Mouse (Mus musculus) MEL (cell line): ENCODE measurements around the gene Grin2b. TPM values are rescaled to one million over a fixed set of nuclear protein-coding genes. Genes with fewer than 3 reads are reported as not detected.
"Not testable (repeated sequence)": the region's sequence is repeated elsewhere in the genome, so short reads cannot be mapped to it uniquely, and the experiment has no call there.

Experiments used
- DNase-seq: peaks from one replicate; pipeline ENCODE4 v3.0.0; 2011; ENCODE audit warnings: low read depth, low spot score
- H3K27ac ChIP-seq: 2 replicates; pipeline ENCODE4 v1.5.1; 2012; ENCODE audit warnings: low read depth, mild to moderate bottlenecking, control low read depth, low read length, moderate library complexity; ENCODE audit not compliant: control insufficient read depth
- H3K27me3 ChIP-seq, 2 experiments: fragments of 150-350 bp in 1 of 2; sonication (generic) in 1 of 2; 2 replicates each; pipeline ENCODE4 v1.6.1; 2012; ENCODE audit warnings: low read length in 2 of 2, mild to moderate bottlenecking in 2 of 2, improper control_type of control experiment in 1 of 2, moderate library complexity in 1 of 2; ENCODE audit not compliant: insufficient read depth in 2 of 2, control insufficient read depth in 1 of 2
- H3K36me3 ChIP-seq, 2 experiments: 2 replicates each; pipeline ENCODE4 v1.6.1; 2012 to 2014; ENCODE audit warnings: low read length in 2 of 2, improper control_type of control experiment in 1 of 2, inconsistent platforms in 1 of 2, mild to moderate bottlenecking in 1 of 2; ENCODE audit not compliant: insufficient read depth in 2 of 2, control insufficient read depth in 1 of 2
- H3K4me1 ChIP-seq, 2 experiments: fragments of 150-350 bp in 1 of 2; sonication (generic) in 1 of 2; 2 replicates each; pipeline ENCODE4 v1.6.1; 2012; ENCODE audit warnings: low read length in 2 of 2, improper control_type of control experiment in 1 of 2, mild to moderate bottlenecking in 1 of 2; ENCODE audit not compliant: insufficient read depth in 2 of 2, control insufficient read depth in 1 of 2
- H3K4me3 ChIP-seq, 2 experiments: fragments of 150-350 bp in 1 of 2; sonication (generic) in 1 of 2; 2 replicates each; pipeline ENCODE4 v1.5.1; 2012; ENCODE audit warnings: low read depth in 2 of 2, low read length in 2 of 2, mild to moderate bottlenecking in 2 of 2, moderate library complexity in 2 of 2, control low read depth in 1 of 2, improper control_type of control experiment in 1 of 2; ENCODE audit not compliant: control insufficient read depth in 1 of 2, insufficient read depth in 1 of 2
- H3K79me2 ChIP-seq: 2 replicates; pipeline ENCODE4 v1.6.1; 2012; ENCODE audit warnings: mild to moderate bottlenecking, low read length, moderate library complexity; ENCODE audit not compliant: control insufficient read depth, poor library complexity, insufficient read depth
- H3K9ac ChIP-seq: 2 replicates; pipeline ENCODE4 v1.6.1; 2012; ENCODE audit warnings: low read depth, mild to moderate bottlenecking, control low read depth, low read length, moderate library complexity; ENCODE audit not compliant: control insufficient read depth, poor library complexity, severe bottlenecking
- H3K9me3 ChIP-seq: fragments of 150-350 bp; sonication (generic); replicated peaks from 2 replicates; pipeline ENCODE4 v1.6.1; 2012; ENCODE audit warnings: mild to moderate bottlenecking, low read length, improper control_type of control experiment, moderate library complexity; ENCODE audit not compliant: insufficient read depth
- BHLHE40 ChIP-seq: IDR thresholded peaks from 2 replicates; pipeline ENCODE4 v1.6.1; 2012; ENCODE audit warnings: low read depth, mild to moderate bottlenecking, inconsistent platforms, low read length, improper control_type of control experiment, borderline replicate concordance
- CTCF ChIP-seq, 3 experiments: IDR thresholded peaks in 2 of 3; conservative IDR thresholded peaks in 1 of 3; 2 replicates each; pipeline ENCODE4 v1.5.1; 2011 to 2012; ENCODE audit warnings: low read length in 3 of 3, low read depth in 2 of 3, mild to moderate bottlenecking in 2 of 3, improper control_type of control experiment in 1 of 3, inconsistent platforms in 1 of 3, mixed read lengths in 1 of 3, moderate library complexity in 1 of 3; ENCODE audit not compliant: control insufficient read depth in 1 of 3, insufficient read depth in 1 of 3, poor library complexity in 1 of 3, severe bottlenecking in 1 of 3
- ETS1 ChIP-seq: IDR thresholded peaks from 2 replicates; pipeline ENCODE4 v1.6.1; 2012; ENCODE audit warnings: low read depth, mild to moderate bottlenecking, inconsistent platforms, low read length, improper control_type of control experiment, moderate library complexity
- KAT2A ChIP-seq: conservative IDR thresholded peaks from 2 replicates; pipeline ENCODE4 v1.6.1; 2012; ENCODE audit warnings: low read depth, low read length, improper control_type of control experiment, inconsistent platforms
- MAX ChIP-seq: IDR thresholded peaks from 2 replicates; pipeline ENCODE4 v1.6.1; 2011; ENCODE audit warnings: low read length, improper control_type of control experiment
- MAZ ChIP-seq: IDR thresholded peaks from 2 replicates; pipeline ENCODE4 v1.6.1; 2012; ENCODE audit warnings: low read depth, mild to moderate bottlenecking, inconsistent platforms, low read length, improper control_type of control experiment
- MEF2A ChIP-seq: IDR thresholded peaks from 2 replicates; pipeline ENCODE4 v1.6.1; 2014; ENCODE audit warnings: low read depth, mild to moderate bottlenecking, inconsistent platforms, low read length, improper control_type of control experiment; ENCODE audit not compliant: poor library complexity, insufficient replicate concordance, severe bottlenecking; ENCODE audit errors: extremely low read depth
- MYC ChIP-seq: IDR thresholded peaks from 2 replicates; pipeline ENCODE4 v1.6.1; 2011; ENCODE audit warnings: low read depth, mild to moderate bottlenecking, low read length, improper control_type of control experiment, moderate library complexity
- NRF1 ChIP-seq: IDR thresholded peaks from 2 replicates; pipeline ENCODE4 v1.6.1; 2014; ENCODE audit warnings: low read depth, mild to moderate bottlenecking, inconsistent platforms, low read length, improper control_type of control experiment, moderate library complexity; ENCODE audit not compliant: poor library complexity, insufficient read depth, severe bottlenecking
- SMC3 ChIP-seq: IDR thresholded peaks from 2 replicates; pipeline ENCODE4 v1.6.1; 2011; ENCODE audit warnings: low read depth, low read length, improper control_type of control experiment
- ZKSCAN1 ChIP-seq: IDR thresholded peaks from 2 replicates; pipeline ENCODE4 v1.6.1; 2012; ENCODE audit warnings: low read depth, mild to moderate bottlenecking, inconsistent platforms, low read length, improper control_type of control experiment, moderate library complexity
- polyA plus RNA-seq, 2 experiments: library from polyadenylated mRNA; stranded (reverse) in 1 of 2; unstranded in 1 of 2; fragments of >175 nt in 1 of 2; fragments of >200 nt in 1 of 2; gene quantifications; 2 replicates each; pipeline versions ENCODE4 v1.2.1 to v1.2.4; 2012; ENCODE audit warnings: low replicate concordance in 2 of 2, low read depth in 1 of 2; ENCODE audit not compliant: insufficient read length in 2 of 2, insufficient read depth in 1 of 2, missing spikeins in 1 of 2
- total RNA-seq: library from RNA; depleted of rRNA; stranded (reverse); fragments of 300-350 nt; gene quantifications from 2 replicates; pipeline ENCODE4 v1.2.3, GENCODE M21; 2012

Grin2b gene
- total and polyA plus RNA-seq, 3 experiments, result not detected

GRCm38 (mm10) chr6:135684206-135684605, 489.1 kb downstream of the Grin2b start (continued):
- TF ChIP-seq KAT2A (no peak), MAZ (no peak)

DNA sequence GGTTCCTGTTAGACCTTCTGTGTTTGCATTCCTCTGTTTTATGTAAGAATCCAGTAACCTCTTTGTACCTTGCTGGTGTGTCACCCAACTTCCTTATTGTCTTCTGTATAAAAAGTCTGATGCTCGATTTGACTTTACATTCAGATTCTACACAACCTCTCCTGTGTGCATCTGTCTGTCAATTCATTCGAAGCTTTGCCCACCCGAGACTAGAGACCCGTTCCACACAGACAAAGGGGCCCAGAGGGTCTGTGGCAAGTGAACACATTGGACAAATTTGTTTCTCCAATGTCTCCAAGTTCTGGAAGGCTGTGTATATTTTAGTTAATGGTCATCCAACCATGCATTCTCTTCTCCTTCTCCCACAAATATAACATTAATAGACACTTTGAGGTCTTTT, 491.9 kb downstream of the Grin2b start:
- not testable (repeated sequence) for H3K27me3 ChIP-seq, H3K36me3 ChIP-seq, H3K27ac ChIP-seq, H3K79me2 ChIP-seq, H3K4me3 ChIP-seq, H3K9ac ChIP-seq, H3K9me3 ChIP-seq, H3K4me1 ChIP-seq, DNase-seq

- H3K4me1 ChIP-seq, result no peaks in the 10 kb centered on the region
- no peaks in the 10 kb centered on the region for H3K27me3 ChIP-seq
- H3K79me2 ChIP-seq, result no peaks in the 10 kb centered on the region
- no peak for DNase-seq
- no peaks in the 10 kb centered on the region for H3K9me3 ChIP-seq
- no peak for TF ChIP-seq CTCF (IDR thresholded peaks at IDR 0.05 in 2 of 3, conservative IDR thresholded peaks at IDR 0.05 in 1 of 3; ENCODE audit: control insufficient read depth in 1 of 3, insufficient read depth in 1 of 3, low read depth in 2 of 3, low read length in 3 of 3, poor library complexity in 1 of 3, severe bottlenecking in 1 of 3)
- TF ChIP-seq MEF2A, result no peak
- no peak for TF ChIP-seq BHLHE40
- no peak for TF ChIP-seq ZKSCAN1
- TF ChIP-seq MAX, result no peak
- TF ChIP-seq SMC3, result no peak
- no peak for TF ChIP-seq NRF1
- no peak for TF ChIP-seq MYC
- TF ChIP-seq ETS1, result no peak
- H3K36me3 ChIP-seq, result no peaks in the 10 kb centered on the region
- H3K27ac ChIP-seq, result no peak overlapping the region
- H3K4me3 ChIP-seq, result no peak overlapping the region
- H3K9ac ChIP-seq, result no peak overlapping the region
Measured at GRCm38 (mm10) chr6:135680105-135680710, 493.1 kb downstream of the Grin2b start.

- Histone ChIP-seq H3K4me1 (no peaks in the 10 kb centered on the region), H3K9ac (no peak overlapping the region), H3K9me3 (no peaks in the 10 kb centered on the region), H3K27me3 (no peaks in the 10 kb centered on the region), H3K79me2 (no peaks in the 10 kb centered on the region), H3K4me3 (no peak overlapping the region), H3K36me3 (no peaks in the 10 kb centered on the region), H3K27ac (no peak overlapping the region)
- no peak for DNase-seq
- no peak for TF ChIP-seq NRF1
Measured at GRCm38 (mm10) chr6:135674380-135674779, 498.9 kb downstream of the Grin2b start.
